Mouse (Mus musculus) stomach, postnatal 0 days (tissue): ENCODE measurements around the gene Fut8.

Experiments
- CTCF ChIP-seq: IDR thresholded peaks from 2 replicates; pipeline ENCODE4 v1.5.1; 2016; ENCODE audit warnings: antibody characterized with exemption, low read depth, mild to moderate bottlenecking, moderate library complexity
- EP300 ChIP-seq: optimal IDR thresholded peaks from 2 replicates; pipeline ENCODE3; 2016; ENCODE audit warnings: antibody characterized with exemption

DNA sequence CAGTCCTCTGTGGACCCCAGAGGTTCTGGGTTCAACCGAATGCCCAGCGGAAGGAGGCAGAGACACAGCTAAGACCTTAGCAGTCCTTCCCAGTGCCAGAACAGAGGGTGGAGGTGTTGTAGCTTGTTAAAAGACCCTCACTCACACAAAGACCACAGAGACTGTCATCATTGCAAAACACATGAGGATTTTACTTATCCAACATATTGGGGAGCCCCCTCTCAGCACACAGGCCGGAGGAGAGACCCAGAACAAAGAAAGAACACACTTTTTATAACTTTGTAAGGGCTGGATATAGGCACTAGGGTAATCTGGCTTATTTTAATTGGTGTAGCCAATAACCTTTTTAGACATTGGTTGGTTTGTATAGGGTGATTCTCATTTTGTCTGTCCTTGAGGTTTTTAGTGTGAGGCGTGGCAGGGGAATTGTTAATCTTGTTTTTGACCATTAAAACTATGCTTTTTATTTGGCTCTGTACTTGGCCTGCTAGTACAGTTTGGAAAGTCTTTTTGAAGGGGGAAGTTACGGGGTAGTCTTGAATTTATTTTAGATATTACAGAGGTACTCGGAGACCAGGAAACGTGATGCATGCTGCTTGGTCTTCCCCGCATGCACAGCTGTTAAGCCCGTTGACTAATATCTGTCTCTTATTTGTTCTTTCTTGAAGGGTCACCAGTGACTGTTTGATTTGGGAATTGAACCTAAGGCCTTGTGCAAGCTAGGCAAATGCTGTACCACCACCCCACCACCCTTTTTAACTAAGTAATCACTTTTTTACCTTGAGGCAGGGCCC lies 46.2 kb upstream of the Fut8 start:
- TF ChIP-seq CTCF (no peak), EP300 (no peak)
